Mouse (Mus musculus): ENCODE measurements around the gene D10Wsu102e.
"Not testable (repeated sequence)": the region's sequence is repeated elsewhere in the genome, so short reads cannot be mapped to it uniquely, and the experiment has no call there.

D10Wsu102e gene

GRCm38 (mm10) chr10:83384456-83385215 lies 24.6 kb downstream of the D10Wsu102e start:
- DNase-seq (ENCODE audit: low spot score in 2 of 2), result peak in 1 of 2 experiments; percentile 46

- peak in 1 of 2 experiments; percentile 54 for DNase-seq (ENCODE audit: low spot score in 2 of 2)
Observed at GRCm38 (mm10) chr10:83385330-83385910, 25.4 kb downstream of the D10Wsu102e start.

DNA sequence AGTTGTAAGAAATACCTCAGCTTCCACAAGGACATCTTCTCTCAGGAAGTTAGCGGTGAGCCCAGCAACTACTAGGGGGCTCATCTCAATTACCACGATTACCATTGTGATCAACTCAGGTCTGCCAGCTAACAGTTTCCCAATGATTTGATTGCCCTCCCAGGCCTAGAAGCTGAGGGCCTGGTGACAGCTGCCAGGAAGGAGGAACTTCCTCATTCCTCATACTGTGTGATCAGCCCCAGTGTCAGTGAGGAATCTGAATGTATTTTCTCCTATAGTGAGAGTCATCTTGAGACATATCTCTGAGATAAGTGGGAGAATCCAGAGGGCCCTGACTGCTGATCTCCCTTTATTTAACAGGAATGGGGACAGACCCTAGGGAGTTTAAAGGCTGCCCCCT lies 37.3 kb downstream of the D10Wsu102e start:
- DNase-seq (ENCODE audit: low spot score in 2 of 2), result no peak

GRCm38 (mm10) chr10:83400896-83401295 lies 40.9 kb downstream of the D10Wsu102e start:
- not testable (repeated sequence) for DNase-seq (ENCODE audit: low spot score in 2 of 2)

- DNase-seq (ENCODE audit: low spot score in 2 of 2), result no peak
Observed at GRCm38 (mm10) chr10:83405031-83405430, 45.0 kb downstream of the D10Wsu102e start.

- no peak for DNase-seq (ENCODE audit: low spot score in 2 of 2)
Observed at GRCm38 (mm10) chr10:83405711-83406110, 45.7 kb downstream of the D10Wsu102e start.

DNA sequence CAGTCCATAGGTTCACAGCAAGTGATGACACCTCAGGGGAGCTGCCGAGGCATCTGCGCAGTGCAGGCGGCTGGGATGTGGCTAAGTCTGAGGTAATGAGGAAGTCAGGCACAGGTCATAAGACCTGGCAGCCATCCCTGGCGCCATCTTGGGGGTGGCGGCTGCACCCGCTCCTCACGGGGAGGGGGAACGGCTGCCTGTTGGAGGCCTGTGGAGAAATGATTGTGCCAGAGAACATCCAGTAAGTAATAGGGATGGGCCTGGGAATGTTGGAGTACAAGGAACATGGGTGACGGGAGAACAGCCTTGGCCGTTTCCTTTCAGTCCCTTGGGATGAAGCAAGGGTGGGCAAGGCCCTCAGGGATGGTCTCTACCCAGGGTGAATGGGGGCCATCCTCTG lies 47.1 kb downstream of the D10Wsu102e start:
- DNase-seq (ENCODE audit: low spot score in 2 of 2), result no peak

DNA sequence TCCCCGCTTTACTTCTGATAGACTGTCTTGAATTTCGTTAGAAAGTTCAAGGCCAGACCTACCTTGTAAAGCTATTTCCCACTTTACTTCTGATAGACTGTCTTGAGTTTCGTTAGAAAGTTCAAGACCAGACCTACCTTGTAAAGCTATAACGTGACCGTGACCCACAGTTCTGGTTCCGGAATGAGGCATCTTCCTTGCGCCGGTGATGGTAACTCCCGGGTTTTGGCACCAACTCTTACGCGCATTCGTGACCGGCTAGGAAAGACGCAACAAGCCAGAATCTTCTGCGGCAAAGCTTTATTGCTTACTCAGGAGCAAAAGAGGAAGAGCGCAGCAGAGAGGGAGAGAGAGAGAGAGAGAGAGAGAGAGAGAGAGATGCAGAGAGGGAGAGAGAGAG lies 58.4 kb downstream of the D10Wsu102e start:
- not testable (repeated sequence) for DNase-seq (ENCODE audit: low spot score in 2 of 2)

DNA sequence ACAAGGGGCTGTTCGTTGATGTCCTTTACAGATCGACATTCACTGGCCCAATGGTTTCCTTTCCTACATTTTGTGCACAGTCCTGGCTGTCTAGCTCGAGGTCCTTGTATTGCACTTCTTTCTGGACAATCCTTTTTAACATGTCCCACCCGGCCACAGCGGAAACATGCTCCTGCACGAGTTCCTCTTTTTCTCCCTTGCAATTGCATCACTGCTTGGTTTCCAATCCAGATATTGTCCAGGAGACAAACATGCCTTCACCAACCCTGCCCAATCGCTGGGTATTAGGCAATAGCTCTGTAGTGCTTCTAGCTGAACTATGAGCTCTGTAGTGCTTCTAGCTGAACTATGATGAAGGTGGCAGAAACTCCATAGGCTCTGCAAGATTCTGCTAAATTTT lies 88.6 kb downstream of the D10Wsu102e start:
- DNase-seq (ENCODE audit: low spot score in 2 of 2), result no peak

GRCm38 (mm10) chr10:83457531-83457930 lies 97.5 kb downstream of the D10Wsu102e start:
- DNase-seq (ENCODE audit: low spot score in 2 of 2), result no peak

GRCm38 (mm10) chr10:83475226-83475625 lies 115.2 kb downstream of the D10Wsu102e start:
- DNase-seq (ENCODE audit: low spot score in 2 of 2), result no peak

- no peak for DNase-seq (ENCODE audit: low spot score in 2 of 2)
Observed at GRCm38 (mm10) chr10:83477286-83477685, 117.3 kb downstream of the D10Wsu102e start.

DNA sequence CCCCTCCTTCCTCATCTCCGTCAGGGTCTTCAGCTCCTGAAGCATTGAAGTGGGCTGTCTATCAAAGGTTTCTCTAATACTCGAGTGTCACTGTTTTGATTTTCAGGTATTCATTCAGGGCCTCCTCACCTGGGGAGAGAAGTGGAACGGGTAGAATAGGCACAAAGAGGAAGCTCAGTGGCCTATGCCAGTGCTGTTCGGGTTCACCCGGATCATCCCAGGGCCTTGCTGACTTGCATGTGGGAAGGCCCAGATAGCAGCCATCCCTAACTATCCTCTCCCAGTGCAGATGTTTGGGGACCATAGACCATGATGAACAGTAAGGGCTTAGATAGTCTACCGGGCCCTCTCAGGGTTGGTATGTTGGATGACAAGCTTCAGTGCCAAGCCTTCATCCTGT lies 130.5 kb downstream of the D10Wsu102e start:
- peak in 1 of 2 experiments; percentile 48 for DNase-seq (ENCODE audit: low spot score in 2 of 2)

DNA sequence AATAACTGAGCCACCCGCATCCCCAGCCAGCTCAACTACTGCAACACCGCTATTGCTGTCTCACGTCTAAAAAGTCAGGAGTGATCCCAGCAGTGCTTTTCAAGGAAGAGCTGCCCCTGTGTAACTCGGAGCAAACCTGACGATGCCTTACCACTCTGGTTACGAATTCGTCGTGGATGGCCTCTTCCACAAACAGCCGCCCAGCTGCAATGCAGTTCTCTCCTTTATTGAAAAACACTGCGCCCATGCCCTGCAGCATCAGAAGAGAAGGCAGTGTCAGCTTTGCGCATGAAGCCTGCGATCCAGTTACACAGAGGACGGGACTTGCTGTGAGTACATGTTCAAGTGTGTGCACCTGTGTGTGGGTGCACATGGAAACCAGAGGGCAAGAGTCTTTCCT lies 137.3 kb downstream of the D10Wsu102e start:
- DNase-seq (ENCODE audit: low spot score in 2 of 2), result peak in 1 of 2 experiments; percentile 55

DNA sequence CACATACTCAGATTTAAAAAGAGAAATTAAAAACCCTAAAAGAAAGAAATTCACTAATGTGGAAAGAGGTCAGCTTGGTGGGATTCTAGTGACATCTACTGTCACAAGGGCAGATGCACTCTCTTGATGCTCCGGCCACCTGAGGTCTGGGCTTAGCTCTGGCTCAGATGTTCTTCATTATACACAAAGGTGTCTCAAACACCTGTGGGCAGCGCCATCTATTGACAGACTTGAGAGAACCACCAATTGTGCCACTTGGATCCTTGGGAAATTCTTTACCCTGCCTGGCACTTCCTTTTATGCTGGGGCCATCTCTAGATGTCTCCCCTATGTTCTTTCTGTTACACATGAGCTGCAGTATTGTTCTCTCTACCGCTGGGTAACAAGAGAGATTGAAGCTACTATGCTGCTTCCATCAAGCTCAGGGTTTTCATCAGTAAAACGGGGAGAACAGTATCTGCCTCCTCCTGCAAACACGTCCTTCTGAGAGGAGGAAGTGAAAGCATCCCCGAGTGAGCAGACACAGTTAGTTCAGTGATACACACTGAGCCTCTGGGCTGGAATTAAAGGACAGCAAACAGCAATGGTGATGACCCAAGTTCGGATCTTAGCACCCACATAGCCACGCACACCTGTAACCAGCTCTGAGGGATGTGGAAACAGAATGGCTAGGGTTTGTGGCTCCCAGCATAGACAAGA lies 149.1 kb downstream of the D10Wsu102e start:
- DNase-seq (ENCODE audit: low spot score in 2 of 2), result no peak

GRCm38 (mm10) chr10:83511304-83511703 lies 151.3 kb downstream of the D10Wsu102e start:
- no peak for DNase-seq (ENCODE audit: low spot score in 2 of 2)

DNA sequence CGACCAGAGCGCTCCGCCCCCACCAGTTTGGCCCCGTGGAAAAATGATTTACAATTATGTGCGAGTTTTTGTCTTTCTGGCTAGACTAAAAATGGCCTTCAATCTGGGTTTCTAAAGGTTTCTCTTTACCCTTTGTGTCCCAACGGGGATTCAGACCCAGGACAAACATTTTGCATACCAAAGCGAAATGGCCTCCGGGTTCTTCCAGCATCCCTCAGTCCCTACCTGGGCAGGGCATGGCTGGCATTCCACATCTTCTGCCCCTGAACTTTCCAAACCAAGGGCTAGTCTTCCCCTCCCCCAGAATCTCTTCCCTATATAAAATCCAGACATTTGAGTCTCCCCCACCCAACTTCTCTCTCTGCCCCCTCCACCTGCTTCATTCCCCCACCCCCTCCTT lies 153.7 kb downstream of the D10Wsu102e start:
- DNase-seq (ENCODE audit: low spot score in 2 of 2), result no peak

DNA sequence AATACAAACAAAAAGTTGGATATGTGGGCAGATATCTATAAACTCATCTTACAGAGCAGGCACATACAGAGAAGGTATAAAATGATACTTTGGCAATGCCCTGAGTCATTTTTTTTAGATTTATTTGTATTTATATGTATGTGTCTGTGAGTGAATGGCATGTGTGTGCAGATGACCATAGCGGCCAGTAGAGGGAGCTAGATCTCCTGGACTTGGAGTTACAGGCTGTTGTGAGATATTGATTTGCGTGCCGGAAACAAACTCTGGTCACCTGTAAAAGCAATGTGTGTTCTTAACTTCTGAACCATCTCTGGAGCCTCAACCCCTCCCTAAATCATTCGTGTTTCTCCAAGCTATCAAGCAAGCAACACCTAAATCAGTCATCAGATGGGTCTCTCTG lies 161.0 kb downstream of the D10Wsu102e start:
- DNase-seq (ENCODE audit: low spot score in 2 of 2), result no peak

DNA sequence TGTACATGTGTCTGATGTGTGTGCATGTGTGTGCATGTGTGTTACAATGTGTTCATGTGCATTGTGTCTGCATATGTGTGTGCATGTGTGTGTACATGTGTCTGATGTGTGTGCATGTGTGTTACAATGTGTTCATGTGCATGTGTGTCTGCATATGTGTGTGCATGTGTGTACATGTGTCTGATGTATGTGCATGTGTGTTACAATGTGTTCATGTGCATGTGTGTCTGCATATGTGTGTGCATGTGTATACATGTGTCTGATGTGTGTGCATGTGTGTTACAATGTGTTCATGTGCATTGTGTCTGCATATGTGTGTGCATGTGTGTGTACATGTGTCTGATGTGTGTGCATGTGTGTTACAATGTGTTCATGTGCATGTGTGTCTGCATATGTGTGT lies 164.2 kb downstream of the D10Wsu102e start:
- DNase-seq (ENCODE audit: low spot score in 2 of 2), result not testable (repeated sequence)

GRCm38 (mm10) chr10:83530384-83530967 lies 170.5 kb downstream of the D10Wsu102e start:
- no peak for DNase-seq (ENCODE audit: low spot score in 2 of 2)

GRCm38 (mm10) chr10:83533258-83533909 lies 173.4 kb downstream of the D10Wsu102e start:
- peak; percentile 24 to 66 for DNase-seq (ENCODE audit: low spot score in 2 of 2)

GRCm38 (mm10) chr10:83533910-83534283 lies 173.9 kb downstream of the D10Wsu102e start, which contains the start of gene Aldh1l2:
TSS of gene Aldh1l2 (minus strand) at chr10:83534140.
- peak; percentile 60 to 76 for DNase-seq (ENCODE audit: low spot score in 2 of 2)
